Mouse (Mus musculus) bone marrow, adult 2 months (tissue): Measurements from ENCODE around the gene Myo16.

Experiments used
- CTCF ChIP-seq: fragments of 200-500 bp; IDR thresholded peaks from 2 replicates; pipeline ENCODE4 v1.5.1; 2011; ENCODE audit warnings: low read length, control low read depth; ENCODE audit not compliant: control insufficient read depth, insufficient read depth
- POLR2A ChIP-seq: fragments of 200-500 bp; IDR thresholded peaks from 2 replicates; pipeline ENCODE4 v1.6.1; 2011; ENCODE audit warnings: low read depth, mild to moderate bottlenecking, control low read depth, low read length, borderline replicate concordance; ENCODE audit not compliant: control insufficient read depth

GRCm38 (mm10) chr8:10439595-10440453, 286.1 kb downstream of the Myo16 start:
- TF ChIP-seq POLR2A (no peak), CTCF (no peak)
